Comparison of ENCODE assay signal across 9 mouse cellular contexts in genomic region chr17:45298355-45298754, GRCm38 (mm10).
DNase-seq lines count a peak whose midpoint lies in the region; ATAC-seq and TF ChIP-seq lines count a peak whose summit lies in the region.
"Had no signal": no experiment of that assay in that cellular context is flagged by ENCODE, and none has a peak within 500 bp of the region (broad histone marks: within the 10 kb centered on the region; RNA-seq: fewer than 3 reads in every experiment).

No protein-coding gene starts in this region.

- 0 out of 2 replicates have a peak overlapping the region, but pooled peaks have one; percentile 28 for H3K27ac ChIP-seq in limb, embryonic 14.5 days (replicated peaks; ENCODE audit: low read depth, low read length)
- H3K27ac ChIP-seq: heart, adult 2 months had no signal

- 16% methylated on average over 4 of the region's 4 CpGs for WGBS in limb, embryonic 14.5 days

- H3K4me2 ChIP-seq in limb, embryonic 14.5 days (replicated peaks; ENCODE audit: low read depth, low read length, severe bottlenecking) = no peak overlapping the region

- peak; percentile 6 to 25 for DNase-seq in lung, postnatal 4 days
- DNase-seq in lung, postnatal 25 days (ENCODE audit: low spot score) = no peak
- peak; percentile 50 for DNase-seq in embryo, embryonic 11 days
- DNase-seq in limb, embryonic 14.5 days (ENCODE audit: low spot score) = no peak
- DNase-seq in thymus, postnatal 10 days (ENCODE audit: low spot score in 2 of 2) = peak; percentile 38 to 57
- DNase-seq in urinary bladder, postnatal 25 days (ENCODE audit: low spot score) = no peak
- no peak for DNase-seq in kidney, postnatal 4 days
- DNase-seq: cerebellum, postnatal 10 days; heart, adult 2 months had no signal

- no peak overlapping the region for H3K4me3 ChIP-seq in limb, embryonic 14.5 days (replicated peaks; ENCODE audit: low read length)
- H3K4me3 ChIP-seq: heart, adult 2 months had no signal

- ATAC-seq in limb, embryonic 14.5 days (ENCODE audit: low FRiP score, low read depth) = peak; percentile 73

- no peak overlapping the region for H3K9ac ChIP-seq in limb, embryonic 14.5 days (ENCODE audit: low read depth, low read length, severe bottlenecking)

- no peak for TF ChIP-seq POLR2A in limb, embryonic 14.5 days (IDR thresholded peaks at IDR 0.05; ENCODE audit: borderline replicate concordance, extremely low read depth, insufficient read depth, insufficient read length)

- H3K4me1 ChIP-seq in limb, embryonic 14.5 days (ENCODE audit: control insufficient read depth, insufficient read depth, low read length) = peaks cover 10% of the 10 kb centered on the region; the same call in 1 of the 2 replicates

- H3K27me3 ChIP-seq in limb, embryonic 14.5 days (ENCODE audit: control insufficient read depth, insufficient read depth, low read length) = no peaks in the 10 kb centered on the region

- no peaks in the 10 kb centered on the region for H3K36me3 ChIP-seq in limb, embryonic 14.5 days (ENCODE audit: control insufficient read depth, insufficient read depth, low read length)

- no peaks in the 10 kb centered on the region for H3K9me3 ChIP-seq in limb, embryonic 14.5 days (ENCODE audit: control insufficient read depth, low read length)

Comparison
In these comparisons a context has a peak if more than half of its experiments do, and no peak if none do; other contexts are left out.
1. DNase-seq: peak in lung, postnatal 4 days (2 of 2), embryo, embryonic 11 days (single experiment) and thymus, postnatal 10 days (2 of 2); none in lung, postnatal 25 days (single experiment), limb, embryonic 14.5 days (single experiment), urinary bladder, postnatal 25 days (single experiment) and kidney, postnatal 4 days (0 of 2).